Mouse (Mus musculus) ovary, postnatal 36 days (tissue): ENCODE measurements around the gene Tespa1.
"Not testable (repeated sequence)": the region's sequence is repeated elsewhere in the genome, so short reads cannot be mapped to it uniquely, and the experiment has no call there.

Experiments
- DNase-seq: peaks from one replicate; pipeline ENCODE4 v3.0.0; 2022; ENCODE audit warnings: low spot score, mixed read lengths

Tespa1 gene

DNA sequence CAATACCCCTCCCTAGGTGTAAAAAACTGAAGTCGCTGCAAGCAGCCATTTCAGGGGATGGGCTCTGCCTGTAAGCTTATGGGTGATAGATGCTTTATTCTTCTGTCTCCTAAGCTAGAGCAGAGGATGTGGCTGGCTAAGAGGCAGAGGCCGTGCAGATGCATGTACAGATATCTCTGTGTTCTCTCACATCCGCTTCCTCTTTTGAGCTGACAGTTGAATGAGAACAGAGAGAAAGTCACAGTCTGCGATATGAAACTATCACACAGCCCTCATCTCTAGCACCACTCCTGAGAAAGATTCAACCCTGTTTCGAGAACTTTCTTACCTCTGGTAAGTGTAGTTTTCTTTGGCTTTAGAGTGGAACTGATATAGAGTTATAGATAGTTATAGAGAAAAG is at the start of gene Tespa1:
Tespa1 (plus strand) TSS at position 234 of the 400 bp plus-strand sequence.
- DNase-seq = no peak

DNA sequence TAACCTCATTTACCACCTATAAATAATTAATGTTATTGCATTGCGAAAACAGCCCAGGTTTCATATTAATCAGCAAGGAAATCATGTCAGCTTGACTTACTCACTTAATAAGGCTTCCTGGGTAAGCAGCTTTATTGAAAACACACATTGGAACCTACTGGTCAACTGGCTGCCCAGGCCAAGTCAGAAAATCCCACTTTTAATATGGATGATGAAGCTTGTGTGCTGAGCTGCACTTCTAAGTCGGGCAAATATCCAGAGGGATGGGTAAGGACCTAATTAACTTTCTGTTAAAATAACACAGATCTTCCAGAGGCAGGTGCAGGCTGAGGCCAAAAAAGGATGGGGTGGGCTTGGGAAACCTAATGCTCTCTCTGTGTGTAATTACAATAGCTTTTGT is 46.9 kb upstream of the Tespa1 start:
- DNase-seq = no peak

DNA sequence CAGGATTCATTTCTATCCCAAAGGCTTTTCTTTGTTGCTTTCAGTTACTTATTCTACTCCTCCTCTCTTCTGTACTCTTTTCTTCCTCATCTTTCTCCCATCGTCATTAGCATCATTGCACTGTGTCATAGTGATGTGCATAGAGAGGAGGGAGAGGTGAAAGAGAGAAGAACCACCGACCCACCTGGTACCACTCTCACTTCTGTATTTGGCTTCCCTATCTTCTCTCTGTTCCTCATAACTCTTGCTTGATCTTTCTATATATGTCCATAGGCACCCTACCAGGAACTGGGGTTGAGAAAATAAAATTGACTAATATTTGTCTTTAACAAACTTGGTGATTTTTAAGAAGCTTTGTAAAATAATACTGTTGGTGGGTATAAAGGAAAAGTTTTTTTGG is 46.2 kb upstream of the Tespa1 start:
- no peak for DNase-seq

DNA sequence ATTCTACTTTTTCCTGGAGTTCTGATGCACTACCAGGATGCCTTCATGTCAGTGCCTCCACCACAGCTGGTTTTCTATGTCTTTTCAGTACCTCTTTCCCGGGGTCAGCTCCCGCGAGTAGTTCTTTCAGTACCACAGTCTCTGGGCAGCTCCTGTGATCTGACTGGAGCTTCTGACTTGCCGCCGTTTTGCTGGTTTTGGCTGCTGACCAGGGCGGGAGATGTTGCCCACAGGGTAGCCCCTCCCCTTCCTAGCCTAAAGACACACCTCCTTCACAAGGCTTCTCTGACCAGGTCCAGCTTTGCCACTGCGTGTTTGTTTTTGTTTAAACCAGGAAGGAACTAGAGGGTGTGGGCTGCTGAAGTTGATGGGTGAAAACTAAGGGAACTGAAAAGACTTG is 42.6 kb upstream of the Tespa1 start, which contains the start of gene Neurod4:
Neurod4 (minus strand) TSS at position 175 of the 400 bp plus-strand sequence.
- peak; percentile 56 for DNase-seq

DNA sequence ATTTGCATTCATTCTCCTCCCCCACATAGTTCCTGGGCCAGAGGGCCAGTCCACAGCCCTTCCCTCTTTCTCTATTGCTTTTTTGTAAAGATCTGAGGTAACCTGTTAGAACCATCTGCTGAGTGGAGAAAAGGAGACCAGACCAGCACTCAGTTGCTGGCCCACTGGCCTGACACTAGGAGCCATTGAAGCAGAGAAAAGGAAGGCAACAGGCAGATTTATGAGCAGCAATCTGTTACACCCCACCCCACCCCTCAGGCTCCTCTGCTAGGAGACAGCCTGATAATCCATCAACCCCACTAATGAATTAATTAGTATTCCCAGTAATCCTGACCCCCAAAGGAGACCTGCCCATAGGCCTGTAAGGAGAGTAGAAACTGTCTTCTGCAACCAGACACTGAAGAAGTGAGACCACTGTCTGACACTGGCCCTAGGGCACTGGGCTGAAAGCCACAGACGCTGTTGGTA is 40.7 kb upstream of the Tespa1 start:
- no peak for DNase-seq

DNA sequence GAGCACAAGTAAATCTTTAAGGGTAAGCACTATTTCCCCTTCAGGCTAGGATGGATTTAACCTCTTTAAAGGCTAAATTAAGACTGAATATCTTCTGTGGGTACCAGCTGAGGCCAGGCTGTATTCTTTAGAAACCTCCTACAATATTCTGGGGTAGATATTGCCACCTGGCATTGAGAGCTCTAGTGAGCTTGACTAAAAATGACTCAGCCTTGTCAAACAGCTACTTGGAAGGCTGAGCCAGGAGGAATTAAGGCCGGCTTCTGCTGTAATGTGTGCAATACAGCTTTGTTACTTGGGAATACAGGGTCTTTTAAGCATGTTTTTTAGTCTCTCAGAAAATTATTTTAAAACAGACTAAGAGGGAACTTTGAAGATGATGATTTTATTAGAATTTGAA is 35.5 kb upstream of the Tespa1 start:
- DNase-seq = no peak

DNA sequence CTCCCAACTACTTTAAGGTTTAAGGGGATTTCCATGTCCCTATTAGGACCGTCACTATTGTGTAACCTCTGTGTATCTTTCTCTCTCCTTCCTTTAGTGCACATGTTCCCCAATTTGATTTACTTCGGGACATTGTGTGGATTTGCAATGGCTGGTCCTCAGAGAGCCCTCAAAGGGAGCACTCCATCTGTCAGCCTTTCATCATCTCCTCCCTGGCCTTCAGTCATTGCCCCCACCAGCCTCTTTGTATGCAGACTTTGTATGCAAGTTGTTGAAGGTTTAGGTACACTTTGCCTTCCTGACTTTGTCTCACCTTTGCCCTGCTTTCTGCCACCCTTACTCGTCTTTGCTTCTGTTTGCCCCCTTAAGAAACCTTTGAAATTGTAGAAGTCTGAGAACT is 34.7 kb upstream of the Tespa1 start:
- DNase-seq = no peak

DNA sequence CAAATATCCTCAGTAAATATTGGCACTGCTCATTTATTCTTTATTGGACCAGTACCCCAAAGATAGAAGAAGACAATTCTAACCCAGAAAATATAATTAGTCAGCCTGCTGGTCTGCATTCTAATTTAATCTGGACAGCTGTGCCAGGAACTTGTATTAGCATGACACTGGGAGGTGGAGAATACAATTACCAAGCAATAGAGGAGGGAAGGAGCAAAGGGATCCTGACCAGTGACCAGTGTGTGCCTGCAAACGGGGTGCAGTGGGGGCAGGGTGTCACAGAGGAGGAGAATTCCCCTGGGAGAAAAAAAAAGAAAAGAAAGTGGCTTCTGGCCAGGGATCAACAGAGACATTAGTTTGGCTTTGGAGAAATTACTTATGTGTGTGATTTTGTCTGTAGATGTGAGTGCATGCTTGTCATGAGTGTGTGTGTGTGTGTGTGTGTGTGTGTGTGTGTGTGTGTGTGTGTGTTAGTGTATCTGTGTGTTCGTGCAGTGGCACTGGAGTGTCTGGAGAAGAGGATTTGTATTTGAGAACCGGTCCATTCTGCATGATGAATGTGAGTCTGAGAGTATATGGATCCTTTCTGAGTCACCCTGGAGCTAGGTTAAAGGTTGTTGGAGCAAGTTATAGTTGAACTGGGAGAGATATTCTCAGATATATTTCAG is 28.8 kb upstream of the Tespa1 start:
- no peak for DNase-seq

DNA sequence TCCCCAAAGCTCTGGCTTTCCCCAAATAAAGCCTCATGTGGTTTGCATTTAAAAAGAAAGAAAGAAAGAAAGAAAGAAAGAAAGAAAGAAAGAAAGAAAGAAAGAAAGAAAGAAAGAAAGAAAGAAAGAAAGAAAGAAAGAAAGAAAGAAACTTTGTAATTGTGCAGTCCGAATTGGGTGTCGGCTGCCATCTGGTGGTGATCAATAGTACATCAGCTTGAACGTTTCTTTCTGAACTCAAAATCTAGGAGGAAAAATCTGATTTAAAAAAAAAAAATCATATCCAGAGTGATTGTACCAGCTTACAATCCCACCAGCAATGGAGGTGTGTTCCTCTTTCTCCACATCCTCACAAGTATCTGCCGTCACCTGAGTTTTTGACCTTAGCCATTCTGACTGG is 23.9 kb upstream of the Tespa1 start:
- DNase-seq = not testable (repeated sequence)

DNA sequence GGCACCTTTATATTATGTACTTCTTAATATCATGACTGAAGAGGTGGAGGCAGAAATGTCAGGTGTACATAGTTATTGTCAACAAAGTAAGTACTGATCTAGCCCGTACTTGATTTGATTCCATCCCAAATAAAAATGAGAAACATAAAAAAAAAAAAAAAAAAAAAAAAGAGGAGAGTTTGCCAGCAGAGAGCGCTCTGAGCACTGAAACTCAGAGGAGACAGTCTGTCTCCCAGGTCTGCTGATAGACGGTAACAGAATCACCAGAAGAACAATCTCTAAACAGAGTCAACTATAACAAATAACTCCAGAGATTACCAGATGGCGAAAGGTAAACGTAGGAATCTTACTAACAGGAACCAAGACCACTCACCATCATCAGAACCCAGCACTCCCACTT is 18.5 kb upstream of the Tespa1 start:
- DNase-seq = not testable (repeated sequence)

DNA sequence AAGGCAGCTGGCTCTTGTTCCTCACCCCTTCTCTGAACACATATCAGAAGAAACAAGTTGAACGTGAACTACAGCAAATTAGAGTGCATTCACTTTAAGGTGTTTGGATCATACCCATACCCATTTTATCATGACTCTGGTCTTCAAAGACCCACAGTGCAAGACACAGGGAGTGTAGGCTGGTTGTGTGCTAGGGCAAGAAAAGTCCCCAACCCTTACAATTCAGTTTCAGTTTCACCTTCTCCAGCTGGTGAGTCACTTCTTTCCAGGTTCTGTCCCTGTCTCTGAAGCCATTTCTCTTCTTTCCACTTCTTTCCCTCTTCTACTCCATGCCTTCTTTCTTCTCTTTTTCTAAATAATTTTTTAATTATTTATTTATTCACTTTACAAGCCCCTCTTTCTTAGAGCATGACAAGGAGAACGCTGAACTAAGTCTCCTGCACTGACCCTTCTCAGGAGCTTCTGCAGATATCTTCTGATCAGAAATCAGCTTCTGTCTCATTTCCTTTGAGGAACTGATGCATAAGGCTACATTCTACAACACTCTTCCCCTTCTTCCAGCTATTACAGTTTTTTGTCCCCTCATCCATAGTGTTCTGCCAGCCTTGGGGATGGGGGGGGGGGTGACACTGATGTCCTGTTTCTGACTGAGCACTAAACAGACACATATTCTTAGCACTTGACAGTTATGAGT is 11.0 kb upstream of the Tespa1 start:
- DNase-seq = no peak

DNA sequence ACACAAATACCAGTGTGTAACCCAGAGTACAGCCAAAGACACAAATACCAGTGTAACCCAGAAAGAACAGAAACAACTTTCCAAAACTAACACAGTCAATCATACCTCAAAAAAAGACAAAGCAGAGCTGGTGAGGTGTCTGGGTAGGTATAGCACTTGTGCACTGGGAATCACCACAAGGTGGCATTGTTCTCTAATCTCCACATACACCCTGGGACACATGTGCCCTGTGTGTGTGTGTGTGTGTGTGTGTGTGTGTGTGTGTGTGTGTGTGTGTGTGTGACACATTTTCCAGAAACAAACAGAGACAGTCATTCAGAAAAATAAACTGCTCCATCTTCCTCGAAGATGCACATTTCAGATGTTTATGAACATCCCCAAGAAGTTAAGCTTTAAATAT is 9.1 kb upstream of the Tespa1 start:
- DNase-seq = no peak

DNA sequence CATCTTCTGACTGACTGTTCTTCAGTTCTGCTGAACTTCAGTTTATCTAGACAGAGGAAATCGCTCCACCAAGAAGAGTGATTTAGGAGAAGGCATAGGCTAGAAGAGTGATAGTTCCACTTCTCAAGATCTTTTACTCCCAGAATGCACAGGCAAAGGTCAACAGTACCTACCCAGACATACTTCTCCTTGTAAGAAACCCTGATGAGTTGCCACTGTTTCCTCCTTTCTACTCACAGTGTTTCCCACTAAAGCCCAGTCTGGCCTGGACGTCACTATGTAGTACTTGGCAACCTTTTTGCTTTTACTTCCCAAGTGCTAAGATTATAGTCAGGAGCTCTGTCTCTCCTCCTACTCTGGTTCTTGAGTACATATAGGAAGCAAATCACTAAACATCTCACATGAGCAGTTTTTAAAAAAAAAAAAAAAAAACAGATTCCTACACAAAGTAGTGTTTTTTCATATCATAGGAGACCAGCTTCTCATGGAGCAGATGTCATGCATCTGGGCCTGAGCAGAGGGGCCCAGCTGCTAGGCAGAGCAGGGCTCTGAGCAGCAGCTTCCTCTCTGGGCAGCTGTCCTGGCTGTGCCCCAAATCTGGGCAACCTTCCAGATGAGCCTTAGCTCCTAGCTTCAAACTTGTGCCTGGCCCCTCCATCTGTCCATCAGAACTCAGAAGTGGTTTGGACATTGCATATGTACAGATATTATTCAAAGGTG is 8.4 kb upstream of the Tespa1 start:
- DNase-seq = no peak

DNA sequence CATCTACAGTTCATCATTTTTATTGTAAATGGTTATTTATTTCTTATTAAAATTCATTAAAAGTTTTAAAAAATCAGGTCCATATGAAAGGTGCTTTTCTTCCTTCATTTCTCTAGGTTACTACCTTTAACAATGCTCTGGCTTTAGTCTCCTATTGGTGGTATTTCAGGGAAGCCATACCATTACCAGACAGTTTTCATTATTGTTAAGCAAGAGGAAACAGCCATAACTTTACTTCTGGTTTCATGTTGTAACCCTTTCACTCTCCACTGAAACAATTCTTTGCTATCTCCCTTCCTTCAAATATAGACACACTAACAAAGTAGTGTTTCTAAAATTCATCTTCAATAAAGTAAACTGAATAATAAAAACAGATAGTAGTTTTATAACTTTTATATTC is 6.8 kb upstream of the Tespa1 start:
- no peak for DNase-seq

DNA sequence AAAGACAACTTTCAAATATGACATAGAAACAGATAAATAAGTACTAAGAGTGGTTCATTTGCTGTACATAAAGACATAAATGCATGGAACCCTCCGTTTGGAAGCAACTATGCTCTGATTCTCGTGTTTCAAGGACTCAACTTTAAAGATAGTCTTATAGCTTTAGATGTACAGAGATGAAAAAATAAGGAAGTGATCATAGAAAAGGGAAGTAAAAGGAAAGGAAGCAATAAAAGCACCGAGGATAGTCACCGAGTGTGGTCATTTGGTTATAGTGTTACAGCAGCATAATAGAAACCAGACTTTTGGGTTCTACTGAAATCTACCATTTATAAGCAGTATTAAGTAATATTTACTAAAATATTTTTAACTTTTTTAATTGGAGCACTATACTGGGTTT is 4.0 kb upstream of the Tespa1 start:
- no peak for DNase-seq

DNA sequence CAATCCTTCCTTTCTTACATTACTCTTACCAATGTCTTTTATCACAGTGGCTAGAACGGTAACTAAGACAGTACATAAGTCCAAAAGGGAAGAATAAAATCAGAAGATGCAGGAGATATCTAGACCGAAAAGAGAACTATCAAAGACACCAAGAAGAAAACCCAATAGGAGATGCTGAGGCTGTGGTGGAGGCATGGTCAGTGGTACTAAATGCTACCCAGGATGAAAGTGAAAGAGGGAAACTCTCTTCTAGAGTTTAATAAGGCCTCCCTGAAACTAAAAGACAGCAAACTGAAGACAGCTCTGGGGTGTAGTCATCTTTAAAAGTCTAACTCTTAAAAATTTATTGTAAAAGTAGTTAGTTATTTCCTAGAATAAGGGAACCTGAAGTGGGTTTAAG is 2.0 kb upstream of the Tespa1 start:
- DNase-seq = no peak

DNA sequence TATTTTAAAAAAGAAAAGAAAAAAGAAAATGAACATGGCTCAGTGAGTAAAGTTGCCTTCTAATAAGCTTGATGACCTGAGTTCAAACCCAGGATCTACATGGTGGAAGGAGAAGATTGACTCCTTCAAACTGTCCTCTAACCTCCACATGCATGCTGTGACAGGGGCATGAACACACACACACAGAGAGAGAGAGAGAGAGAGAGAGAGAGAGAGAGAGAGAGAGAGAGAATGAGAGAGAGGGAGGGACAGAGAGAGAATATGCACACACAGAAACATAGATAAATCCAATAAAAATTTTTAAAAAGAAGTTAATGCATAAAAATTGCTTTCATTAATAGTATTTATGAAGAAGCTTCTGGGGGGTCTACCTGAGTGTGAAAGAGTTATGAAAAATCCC is 608 bp upstream of the Tespa1 start:
- DNase-seq = no peak

DNA sequence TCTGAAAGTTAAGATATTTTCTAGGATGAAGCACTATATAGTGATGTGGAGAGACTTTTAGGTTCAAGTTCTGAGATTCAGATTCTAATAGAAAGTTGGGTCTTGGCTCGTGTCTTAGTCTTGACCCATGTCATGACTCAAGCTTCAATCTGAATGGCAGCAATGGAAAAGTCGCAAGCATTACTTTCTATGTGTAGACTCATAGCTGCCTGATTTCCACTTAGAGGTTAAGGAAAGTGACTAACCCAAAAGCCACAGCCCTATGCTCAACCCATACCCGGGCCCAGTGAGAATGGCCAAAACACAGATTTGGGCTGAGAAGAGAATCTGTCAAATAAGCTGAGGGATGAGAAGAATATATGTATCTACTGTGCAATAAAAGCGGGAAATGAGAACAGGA is 1.6 kb downstream of the Tespa1 start:
- DNase-seq = no peak

DNA sequence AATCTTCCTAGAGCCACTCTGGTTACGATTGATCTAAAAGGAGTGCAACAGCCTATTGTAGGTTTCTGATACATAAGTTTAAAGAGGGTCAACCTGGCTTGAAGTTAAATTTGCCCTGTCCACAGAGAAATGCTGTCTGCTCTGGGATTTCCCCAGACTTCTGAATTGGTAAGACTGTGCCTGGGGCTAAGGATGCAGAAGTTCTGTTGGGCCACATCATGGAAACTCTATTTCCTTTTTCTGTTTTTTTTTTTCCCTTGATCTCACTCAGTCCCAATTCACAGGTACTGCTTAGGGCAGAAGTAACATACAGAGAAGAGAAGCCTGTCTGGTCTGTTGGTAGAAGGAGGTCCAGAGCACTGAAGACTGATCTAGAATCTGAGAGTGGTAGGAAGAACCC is 8.0 kb downstream of the Tespa1 start:
- no peak for DNase-seq

DNA sequence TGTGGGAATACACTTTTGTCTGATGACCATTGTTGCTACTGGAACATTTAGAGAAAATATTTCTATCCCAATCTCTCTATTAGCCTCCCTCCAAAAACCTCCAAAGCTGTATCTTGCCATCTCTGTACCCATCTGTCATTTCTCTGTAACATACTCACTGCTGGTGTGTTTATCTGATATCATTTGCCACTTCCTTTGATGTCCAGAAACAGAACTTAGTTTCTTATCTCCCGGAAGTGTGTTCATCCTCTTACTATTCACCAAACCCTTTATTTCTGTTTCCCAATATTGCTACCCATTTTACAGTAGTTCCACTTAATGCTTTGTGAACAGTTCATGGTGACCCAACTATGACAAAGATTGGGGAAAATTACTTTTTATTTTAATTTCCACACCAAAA is 13.7 kb downstream of the Tespa1 start:
- no peak for DNase-seq

DNA sequence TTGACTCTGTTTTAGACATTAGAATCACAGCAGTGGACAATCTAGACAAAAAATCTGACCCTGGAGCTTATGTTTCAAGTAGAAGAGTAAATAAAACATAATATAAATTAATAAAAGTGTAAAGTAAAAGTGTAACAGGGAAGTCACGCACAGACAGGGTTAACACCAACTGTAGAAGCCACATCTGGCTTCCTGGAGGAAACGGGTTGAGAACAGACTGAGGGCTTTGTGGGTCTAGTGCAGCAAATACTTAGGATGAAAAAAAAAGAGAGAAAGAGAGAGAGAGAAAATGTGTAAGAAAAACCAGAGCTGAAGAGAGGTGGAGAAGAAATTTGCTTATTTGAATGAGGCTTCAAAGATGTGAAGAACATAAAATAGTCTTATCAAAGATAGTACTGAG is 14.9 kb downstream of the Tespa1 start:
- DNase-seq = no peak

DNA sequence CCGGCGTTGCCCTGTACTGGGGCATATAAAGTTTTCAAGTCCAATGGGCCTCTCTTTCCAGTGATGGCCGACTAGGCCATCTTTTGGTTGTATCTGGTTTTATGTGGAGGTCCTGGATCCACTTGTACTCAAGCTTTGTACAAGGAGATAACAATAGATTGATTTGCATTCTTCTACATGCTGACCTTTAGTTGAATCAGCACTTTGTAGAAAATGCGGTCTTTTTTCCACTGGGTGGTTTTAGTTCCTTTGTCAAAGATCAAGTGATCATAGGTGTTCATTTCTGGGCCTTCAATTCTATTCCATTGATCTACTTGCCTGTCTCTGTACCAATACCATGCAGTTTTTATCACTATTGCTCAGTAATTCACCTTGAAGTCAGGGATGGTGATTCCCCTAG is 17.4 kb downstream of the Tespa1 start:
- DNase-seq = not testable (repeated sequence)

DNA sequence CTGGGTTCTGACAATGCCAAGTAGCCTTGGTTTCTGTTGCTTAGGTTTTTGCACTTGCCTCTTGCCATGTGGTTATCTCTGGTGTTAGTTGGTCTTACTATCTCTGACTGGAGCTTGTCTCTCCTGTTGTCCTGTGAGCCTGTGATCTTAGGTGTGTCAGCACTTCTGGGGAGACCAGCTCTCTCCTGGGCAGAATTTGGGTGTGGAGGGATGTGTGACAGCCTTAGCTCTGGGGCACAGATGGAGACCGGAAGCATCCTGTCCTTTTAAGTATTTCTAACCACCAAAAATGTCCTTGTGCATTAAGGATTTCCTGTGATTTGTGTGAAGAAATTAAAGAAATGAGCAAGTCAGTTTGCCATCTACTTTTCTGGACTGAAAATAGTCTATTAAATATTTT is 21.4 kb downstream of the Tespa1 start:
- DNase-seq = no peak
